Mouse (Mus musculus) intestine, embryonic 15.5 days (tissue): ENCODE data around the gene Gm13271. TPM values are rescaled to one million over a fixed set of nuclear protein-coding genes. Genes with fewer than 3 reads are reported as not detected.
A peak's percentile ranks its signal among the peaks of the same experiment; 100 is the strongest.
"Not testable (repeated sequence)": the region's sequence is repeated elsewhere in the genome, so short reads cannot be mapped to it uniquely, and the experiment has no call there.

Experiments used
- ATAC-seq: fragments of 200-750 bp; cut with Nextera tagmentation; 2 replicates; pipeline ENCODE4 v1.8.0; 2017; ENCODE audit warnings: moderate TSS enrichment, moderate library complexity
- H3K27ac ChIP-seq: fragments of 300-500 bp; sonication (generic); 2 replicates; pipeline ENCODE4 v1.5.1; 2015; ENCODE audit warnings: mild to moderate bottlenecking, inconsistent platforms
- H3K27me3 ChIP-seq: fragments of 300-500 bp; sonication (generic); replicated peaks from 2 replicates; pipeline ENCODE4 v1.6.1; 2015; ENCODE audit warnings: inconsistent platforms
- H3K36me3 ChIP-seq: fragments of 300-500 bp; sonication (generic); 2 replicates; pipeline ENCODE4 v1.6.1; 2015; ENCODE audit warnings: inconsistent platforms
- H3K4me1 ChIP-seq: fragments of 300-500 bp; sonication (generic); replicated peaks from 2 replicates; pipeline ENCODE4 v1.6.1; 2015; ENCODE audit warnings: inconsistent platforms
- H3K4me2 ChIP-seq: fragments of 300-500 bp; sonication (generic); replicated peaks from 2 replicates; pipeline ENCODE4 v1.6.1; 2015; ENCODE audit warnings: mild to moderate bottlenecking, inconsistent platforms
- H3K4me3 ChIP-seq: fragments of 300-500 bp; sonication (generic); replicated peaks from 2 replicates; pipeline ENCODE4 v1.5.1; 2015; ENCODE audit warnings: inconsistent platforms
- H3K9ac ChIP-seq: fragments of 300-500 bp; sonication (generic); 2 replicates; pipeline ENCODE4 v1.6.1; 2015; ENCODE audit warnings: inconsistent platforms
- H3K9me3 ChIP-seq: fragments of 300-500 bp; sonication (generic); 2 replicates; pipeline ENCODE4 v1.6.1; 2016; ENCODE audit warnings: inconsistent platforms
- WGBS: fragments of 180-500 bp; shearing (Covaris S2); methylation state at CpG from one replicate; pipeline ENCODE4 v1.1.7; 2015; 5-methylcytosine and 5-hydroxymethylcytosine counted together
- polyA plus RNA-seq: library from polyadenylated mRNA; unstranded; fragments of >200 nt; fragmentation: Nextera tagmentation; extraction: Ambion mirVana; gene quantifications from 2 replicates; pipeline ENCODE4 v1.2.1, GENCODE M21; 2015

The Gm13271 gene
- polyA plus RNA-seq, 1 experiment from 2014 or later = not detected

- Histone ChIP-seq H3K36me3 (no peaks in the 10 kb centered on the region), H3K4me1 (peaks cover 2% of the 10 kb centered on the region; the same call in 1 of the 2 replicates), H3K9me3 (no peaks in the 10 kb centered on the region), H3K27me3 (no peaks in the 10 kb centered on the region), H3K9ac (no peak overlapping the region), H3K4me3 (no peak overlapping the region), H3K27ac (no peak overlapping the region), H3K4me2 (no peak overlapping the region)
- WGBS = 85% methylated on average over 4 of the region's 4 CpGs
- ATAC-seq = no peak
These were observed 13.2 kb upstream of the Gm13271 start for GRCm38 (mm10) chr4:88741426-88741825.

GRCm38 (mm10) chr4:88742771-88743371 lies 11.8 kb upstream of the Gm13271 start:
- WGBS = 44% methylated on average over 7 of the region's 7 CpGs
- Histone ChIP-seq H3K9me3 (no peaks in the 10 kb centered on the region), H3K36me3 (no peaks in the 10 kb centered on the region), H3K4me3 (no peak overlapping the region), H3K27me3 (no peaks in the 10 kb centered on the region), H3K27ac (peak overlapping the region; percentile 56; the same call in 1 of the 2 replicates), H3K4me2 (no peak overlapping the region), H3K9ac (no peak overlapping the region), H3K4me1 (peaks cover 2% of the 10 kb centered on the region; the same call in 1 of the 2 replicates)
- no peak for ATAC-seq

GRCm38 (mm10) chr4:88744207-88744606 lies 10.5 kb upstream of the Gm13271 start:
- no peak for ATAC-seq
- no peak overlapping the region for H3K4me2 ChIP-seq
- H3K36me3 ChIP-seq = no peaks in the 10 kb centered on the region
- peaks cover 2% of the 10 kb centered on the region; the same call in 1 of the 2 replicates for H3K4me1 ChIP-seq
- WGBS = 77% methylated on average over 3 of the region's 3 CpGs
- no peak overlapping the region for H3K27ac ChIP-seq
- H3K27me3 ChIP-seq = no peaks in the 10 kb centered on the region
- H3K4me3 ChIP-seq = no peak overlapping the region
- H3K9ac ChIP-seq = no peak overlapping the region
- no peaks in the 10 kb centered on the region for H3K9me3 ChIP-seq

GRCm38 (mm10) chr4:88749926-88750325 lies 4.7 kb upstream of the Gm13271 start:
- no peak for ATAC-seq
- Histone ChIP-seq H3K4me3 (no peak overlapping the region), H3K4me1 (no peaks in the 10 kb centered on the region), H3K36me3 (no peaks in the 10 kb centered on the region), H3K9me3 (no peaks in the 10 kb centered on the region), H3K27ac (no peak overlapping the region), H3K9ac (no peak overlapping the region), H3K4me2 (no peak overlapping the region), H3K27me3 (no peaks in the 10 kb centered on the region)
- WGBS = 53% methylated on average over 6 of the region's 6 CpGs

- peak overlapping the region; percentile 51 for H3K4me3 ChIP-seq
- ATAC-seq = not testable (repeated sequence)
- 10% methylated on average over 29 of the region's 31 CpGs for WGBS
These were observed 2.2 kb downstream of the Gm13271 start for GRCm38 (mm10) chr4:88756581-88757513.

GRCm38 (mm10) chr4:88757628-88758031 lies 3.0 kb downstream of the Gm13271 start:
- Histone ChIP-seq H3K27ac (peak overlapping the region; percentile 97), H3K9ac (peak overlapping the region; percentile 65), H3K4me2 (peak overlapping the region; percentile 77), H3K4me3 (peak overlapping the region; percentile 51)
- under 1% methylated on average over 21 of the region's 21 CpGs for WGBS
- not testable (repeated sequence) for H3K36me3 ChIP-seq, H3K4me1 ChIP-seq, H3K27me3 ChIP-seq, H3K9me3 ChIP-seq
- ATAC-seq = peak; percentile 100

More at GRCm38 (mm10) chr4:88756581-88757513, 2.2 kb downstream of the Gm13271 start:
- Histone ChIP-seq H3K27ac (peak overlapping the region; percentile 97), H3K4me2 (peak overlapping the region; percentile 77), H3K9ac (peak overlapping the region; percentile 65)
- H3K4me1 ChIP-seq, H3K9me3 ChIP-seq, H3K27me3 ChIP-seq, H3K36me3 ChIP-seq: not testable (repeated sequence)

- not testable (repeated sequence) for H3K4me1 ChIP-seq, H3K27me3 ChIP-seq, H3K9me3 ChIP-seq, ATAC-seq, H3K27ac ChIP-seq, H3K4me3 ChIP-seq, H3K9ac ChIP-seq, H3K36me3 ChIP-seq, H3K4me2 ChIP-seq
- WGBS = 74% methylated on average over 9 of the region's 9 CpGs
These were observed 4.1 kb downstream of the Gm13271 start for GRCm38 (mm10) chr4:88758751-88759150.

- not testable (repeated sequence) for H3K9ac ChIP-seq, H3K36me3 ChIP-seq, H3K27me3 ChIP-seq, H3K9me3 ChIP-seq, ATAC-seq, H3K4me1 ChIP-seq
- 23% methylated on average over 11 of the region's 14 CpGs for WGBS
- peak within 1 kb of the TSS; percentile 29 for H3K4me3 ChIP-seq
- peak within 1 kb of the TSS; percentile 49 for H3K4me2 ChIP-seq
- peak within 1 kb of the TSS; percentile 77 for H3K27ac ChIP-seq
These were observed 5.1 kb downstream of the Gm13271 start, which contains the start of gene Gm13283 for GRCm38 (mm10) chr4:88759610-88760268. TSS of gene Gm13283 (plus strand) at chr4:88760119.

DNA sequence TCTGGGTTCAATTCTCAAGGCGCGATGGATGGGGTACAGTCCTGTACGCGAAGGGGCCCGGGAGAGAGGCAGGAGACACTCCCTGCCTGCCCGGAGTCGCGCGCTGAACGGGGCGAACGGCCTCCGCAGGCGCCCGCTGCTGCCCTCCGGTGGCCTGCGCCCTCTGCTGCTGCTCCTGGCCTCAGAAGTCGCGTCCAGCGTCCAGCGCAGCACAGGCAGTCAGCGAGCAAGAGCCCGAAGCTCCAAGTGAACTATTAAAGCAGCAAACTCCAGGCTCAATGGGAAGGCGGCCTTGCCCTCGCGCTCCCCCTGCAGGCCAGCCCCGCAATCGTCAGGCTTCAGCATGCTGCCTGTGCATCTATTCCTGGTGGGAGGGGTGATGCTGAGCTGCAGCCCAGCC lies 5.8 kb downstream of the Gm13271 start:
- 0% methylated on average over 23 of the region's 28 CpGs for WGBS
- Histone ChIP-seq H3K27ac (peak overlapping the region; percentile 77), H3K4me3 (peak overlapping the region; percentile 29), H3K4me2 (peak overlapping the region; percentile 49)
- not testable (repeated sequence) for H3K4me1 ChIP-seq, ATAC-seq, H3K36me3 ChIP-seq, H3K9me3 ChIP-seq, H3K9ac ChIP-seq, H3K27me3 ChIP-seq

DNA sequence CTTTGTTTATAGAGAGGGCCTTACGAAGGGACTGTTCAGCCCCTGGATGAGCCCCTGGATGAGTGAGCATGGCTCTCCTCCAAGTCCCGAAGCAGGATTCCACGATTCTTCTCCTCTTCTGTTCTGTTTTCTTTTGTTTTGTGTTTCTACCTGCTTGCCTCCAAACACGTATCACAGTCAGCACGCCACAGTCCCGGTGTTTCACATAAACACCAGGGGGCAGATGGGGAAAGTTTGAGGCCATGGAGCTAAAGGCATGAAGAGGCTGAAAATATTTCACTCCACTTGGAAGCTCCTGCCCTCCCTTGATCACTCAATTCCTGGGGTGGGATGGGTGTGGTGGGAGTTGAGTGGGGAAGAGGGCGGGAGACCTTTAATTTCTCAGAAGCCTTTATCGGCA lies 7.1 kb downstream of the Gm13271 start:
- H3K4me1 ChIP-seq, H3K4me3 ChIP-seq, H3K9ac ChIP-seq, H3K27ac ChIP-seq, H3K9me3 ChIP-seq, H3K36me3 ChIP-seq, H3K4me2 ChIP-seq, H3K27me3 ChIP-seq, ATAC-seq: not testable (repeated sequence)
- 66% methylated on average over 6 of the region's 8 CpGs for WGBS

GRCm38 (mm10) chr4:88762341-88762740 lies 7.7 kb downstream of the Gm13271 start:
- not testable (repeated sequence) for H3K9ac ChIP-seq, ATAC-seq, H3K27ac ChIP-seq, H3K4me1 ChIP-seq, H3K4me2 ChIP-seq, H3K4me3 ChIP-seq, H3K36me3 ChIP-seq, H3K27me3 ChIP-seq, H3K9me3 ChIP-seq
- 54% methylated on average over 9 of the region's 9 CpGs for whole genome bisulfite sequencing

DNA sequence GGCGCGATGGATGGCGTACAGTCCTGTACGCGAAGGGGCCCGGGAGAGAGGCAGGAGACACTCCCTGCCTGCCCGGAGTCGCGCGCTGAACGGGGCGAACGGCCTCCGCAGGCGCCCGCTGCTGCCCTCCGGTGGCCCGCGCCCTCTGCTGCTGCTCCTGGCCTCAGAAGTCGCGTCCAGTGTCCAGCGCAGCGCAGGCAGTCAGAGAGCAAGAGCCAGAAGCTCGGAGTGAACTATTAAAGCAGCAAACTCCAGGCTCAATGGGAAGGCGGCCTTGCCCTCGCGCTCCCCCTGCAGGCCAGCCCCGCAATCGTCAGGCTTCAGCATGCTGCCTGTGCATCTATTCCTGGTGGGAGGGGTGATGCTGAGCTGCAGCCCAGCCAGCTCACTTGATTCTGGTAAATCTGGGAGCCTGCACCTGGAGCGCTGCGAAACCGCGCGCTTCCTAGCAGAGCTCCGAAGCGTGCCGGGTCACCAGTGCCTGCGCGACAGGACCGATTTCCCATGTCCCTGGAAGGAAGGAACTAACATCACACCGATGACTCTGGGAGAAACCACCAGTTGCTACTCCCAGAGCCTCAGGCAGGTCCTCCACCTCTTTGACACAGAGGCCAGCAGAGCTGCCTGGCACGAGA lies 8.8 kb downstream of the Gm13271 start:
- not testable (repeated sequence) for H3K4me1 ChIP-seq, H3K9ac ChIP-seq, H3K9me3 ChIP-seq, H3K27me3 ChIP-seq, H3K36me3 ChIP-seq, ATAC-seq
- Histone ChIP-seq H3K27ac (peak overlapping the region; percentile 68; the same call in 1 of the 2 replicates), H3K4me2 (peak overlapping the region; percentile 61), H3K4me3 (peak overlapping the region; percentile 35)
- WGBS = 2% methylated on average over 41 of the region's 42 CpGs
